Mouse (Mus musculus): ENCODE measurements at regions not wholly inside any gene's neighbourhood (a gene's known extent, or its start where the extent isn't known, plus 50 kb on each side); places are given as distances from the start of the nearest gene placed in this dataset.

DNA sequence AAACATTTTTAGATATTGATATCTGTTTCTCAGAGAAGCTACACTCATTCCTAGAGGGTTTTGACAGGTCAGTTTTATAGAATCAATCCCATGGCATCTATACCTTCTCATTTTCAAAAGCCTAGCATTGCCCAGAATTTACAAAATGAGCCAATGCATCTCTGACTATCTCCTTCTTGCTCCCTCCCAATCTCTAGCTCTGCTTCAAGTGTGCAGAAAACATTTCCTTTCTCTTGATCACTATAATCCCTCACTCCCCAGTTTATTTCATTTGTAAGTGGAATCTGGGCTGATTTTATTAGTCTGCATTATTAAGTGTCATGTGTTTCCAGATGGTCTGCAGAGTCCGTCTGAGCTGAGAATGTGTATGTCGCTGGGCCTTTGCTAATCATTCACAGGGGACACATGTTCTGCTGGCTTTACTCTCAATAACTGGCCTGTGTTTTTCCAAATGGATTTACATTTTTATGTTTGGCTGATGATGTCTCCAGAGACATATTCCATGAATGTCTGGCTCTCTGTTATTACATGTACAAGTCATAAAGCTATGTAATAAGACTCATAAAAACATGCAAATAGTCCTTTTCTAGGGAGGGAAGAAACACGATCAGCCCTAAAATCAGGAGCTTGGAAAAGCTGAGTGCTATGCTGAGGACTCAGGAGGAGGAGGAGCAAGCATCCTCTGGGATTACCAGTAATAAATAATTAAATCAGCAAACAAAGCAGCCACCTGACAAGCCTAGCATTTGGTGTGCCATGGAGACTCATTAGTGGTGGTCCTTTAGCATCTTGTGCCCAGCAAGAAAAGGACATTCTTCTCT is 366.0 kb upstream of the Apob start:
- no peaks in the 10 kb centered on the region for H3K9me3 ChIP-seq (replicated peaks; ENCODE audit: control insufficient read depth, low read length)
- no peaks in the 10 kb centered on the region for H3K27me3 ChIP-seq (ENCODE audit: control insufficient read depth, insufficient read depth, low read depth, low read length)
- H3K4me2 ChIP-seq (ENCODE audit: low read depth, low read length) = no peak overlapping the region
- H3K27ac ChIP-seq (ENCODE audit: low read length) = no peak overlapping the region
- no peaks in the 10 kb centered on the region for H3K36me3 ChIP-seq (ENCODE audit: control insufficient read depth, insufficient read depth)
- ATAC-seq (ENCODE audit: low read depth) = no peak
- H3K4me1 ChIP-seq (ENCODE audit: control insufficient read depth, low read depth, low read length) = no peaks in the 10 kb centered on the region
- H3K9ac ChIP-seq (ENCODE audit: low read depth, low read length) = no peak overlapping the region
- WGBS (ENCODE audit: insufficient replicate concordance) = 53% methylated on average over 3 of the region's 3 CpGs
- no peak overlapping the region for H3K4me3 ChIP-seq (ENCODE audit: low read depth, low read length)

DNA sequence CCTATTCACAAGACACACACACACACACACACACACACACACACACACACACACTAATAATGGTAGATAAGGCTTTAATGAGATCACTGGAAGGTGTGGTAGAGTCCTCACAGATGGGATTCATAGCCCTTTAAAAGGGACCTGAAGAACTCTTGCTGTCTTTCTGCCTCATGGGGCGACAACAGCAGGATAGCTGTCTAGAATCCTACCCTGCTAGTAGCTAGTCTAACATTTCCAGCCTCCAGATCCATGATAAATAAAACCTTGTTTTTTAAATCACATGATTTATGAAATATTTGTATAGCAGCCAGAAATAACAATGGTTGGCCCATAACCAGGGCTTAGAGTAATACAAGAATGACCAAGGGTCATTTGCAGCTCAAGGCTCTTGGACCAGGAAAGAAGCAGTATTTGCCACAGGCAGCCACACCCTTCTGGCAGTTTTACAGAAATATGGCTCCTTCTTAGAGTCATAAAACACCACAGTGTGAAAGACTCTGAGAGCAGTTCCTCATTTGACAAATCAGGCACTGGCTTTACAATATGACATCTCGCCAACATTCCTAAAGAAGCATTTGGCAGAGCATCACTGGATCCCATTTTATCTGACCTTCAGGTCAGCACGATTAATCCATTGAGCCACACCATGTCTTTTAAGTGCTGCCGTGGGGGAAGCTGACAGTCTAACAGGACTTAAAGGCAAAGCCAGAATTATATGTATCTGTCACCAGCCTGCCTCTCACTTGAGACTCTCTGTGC is 340.9 kb upstream of the Apob start:
- Histone ChIP-seq H3K27ac (ENCODE audit: low read length) (no peak overlapping the region), H3K9ac (ENCODE audit: low read depth, low read length) (no peak overlapping the region), H3K36me3 (ENCODE audit: control insufficient read depth, insufficient read depth) (no peaks in the 10 kb centered on the region), H3K4me1 (ENCODE audit: control insufficient read depth, low read depth, low read length) (no peaks in the 10 kb centered on the region), H3K27me3 (ENCODE audit: control insufficient read depth, insufficient read depth, low read depth, low read length) (no peaks in the 10 kb centered on the region), H3K4me2 (ENCODE audit: low read depth, low read length) (no peak overlapping the region), H3K4me3 (ENCODE audit: low read depth, low read length) (no peak overlapping the region), H3K9me3 (replicated peaks; ENCODE audit: control insufficient read depth, low read length) (no peaks in the 10 kb centered on the region)
- WGBS (ENCODE audit: insufficient replicate concordance) = 39% methylated on average over 4 of the region's 4 CpGs
- no peak for ATAC-seq (ENCODE audit: low read depth)

DNA sequence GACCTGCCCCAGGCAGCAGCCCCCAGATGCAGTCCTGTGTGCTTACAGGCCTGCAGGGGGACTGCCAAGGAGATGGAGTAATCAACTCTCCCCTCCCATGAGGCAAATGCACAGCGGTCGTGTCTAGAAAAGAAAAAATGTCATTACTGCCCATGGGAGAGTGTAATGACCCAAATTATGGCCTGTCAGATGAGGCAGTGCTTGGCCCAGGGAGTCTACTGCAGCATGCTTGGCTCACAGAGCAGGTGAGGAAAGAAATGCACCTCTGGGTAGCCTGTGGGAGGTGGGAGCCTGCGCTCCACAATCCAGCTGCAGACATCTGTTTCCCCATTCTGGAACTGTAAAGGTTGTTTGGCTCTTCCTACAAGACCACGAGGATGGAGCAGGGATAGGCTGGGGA is 339.8 kb upstream of the Apob start:
- H3K27me3 ChIP-seq (ENCODE audit: control insufficient read depth, insufficient read depth, low read depth, low read length) = no peaks in the 10 kb centered on the region
- no peak overlapping the region for H3K4me2 ChIP-seq (ENCODE audit: low read depth, low read length)
- ATAC-seq (ENCODE audit: low read depth) = no peak
- no peak overlapping the region for H3K9ac ChIP-seq (ENCODE audit: low read depth, low read length)
- no peaks in the 10 kb centered on the region for H3K4me1 ChIP-seq (ENCODE audit: control insufficient read depth, low read depth, low read length)
- WGBS (ENCODE audit: insufficient replicate concordance) = 57% methylated on average over 4 of the region's 4 CpGs
- no peak overlapping the region for H3K27ac ChIP-seq (ENCODE audit: low read length)
- no peaks in the 10 kb centered on the region for H3K9me3 ChIP-seq (replicated peaks; ENCODE audit: control insufficient read depth, low read length)
- H3K4me3 ChIP-seq (ENCODE audit: low read depth, low read length) = no peak overlapping the region
- H3K36me3 ChIP-seq (ENCODE audit: control insufficient read depth, insufficient read depth) = no peaks in the 10 kb centered on the region

DNA sequence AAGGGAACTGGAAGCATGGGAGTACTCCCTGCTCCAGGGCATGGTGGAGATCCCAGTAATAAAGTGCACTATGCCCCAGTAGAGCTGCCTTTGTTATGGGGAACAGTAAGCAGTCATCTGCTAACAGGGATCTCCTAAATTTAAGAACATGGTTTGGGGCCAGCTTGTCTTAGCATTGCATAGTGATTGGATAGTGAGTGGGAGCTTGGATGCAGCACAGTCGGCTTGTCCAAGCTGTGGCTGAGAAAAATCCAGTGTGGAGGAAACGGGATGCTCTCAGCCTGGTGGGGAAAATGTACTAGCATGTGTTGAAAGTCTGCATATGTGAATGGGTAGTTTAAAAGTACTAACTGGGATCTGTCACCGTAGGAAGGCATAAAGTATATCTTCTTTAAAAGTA is 326.6 kb upstream of the Apob start:
- Histone ChIP-seq H3K4me2 (ENCODE audit: low read depth, low read length) (no peak overlapping the region), H3K4me1 (ENCODE audit: control insufficient read depth, low read depth, low read length) (no peaks in the 10 kb centered on the region), H3K36me3 (ENCODE audit: control insufficient read depth, insufficient read depth) (no peaks in the 10 kb centered on the region), H3K4me3 (ENCODE audit: low read depth, low read length) (no peak overlapping the region), H3K9me3 (replicated peaks; ENCODE audit: control insufficient read depth, low read length) (no peaks in the 10 kb centered on the region), H3K27ac (ENCODE audit: low read length) (no peak overlapping the region), H3K27me3 (ENCODE audit: control insufficient read depth, insufficient read depth, low read depth, low read length) (no peaks in the 10 kb centered on the region), H3K9ac (ENCODE audit: low read depth, low read length) (no peak overlapping the region)
- 66% methylated on average over 3 of the region's 3 CpGs for WGBS (ENCODE audit: insufficient replicate concordance)
- no peak for ATAC-seq (ENCODE audit: low read depth)

DNA sequence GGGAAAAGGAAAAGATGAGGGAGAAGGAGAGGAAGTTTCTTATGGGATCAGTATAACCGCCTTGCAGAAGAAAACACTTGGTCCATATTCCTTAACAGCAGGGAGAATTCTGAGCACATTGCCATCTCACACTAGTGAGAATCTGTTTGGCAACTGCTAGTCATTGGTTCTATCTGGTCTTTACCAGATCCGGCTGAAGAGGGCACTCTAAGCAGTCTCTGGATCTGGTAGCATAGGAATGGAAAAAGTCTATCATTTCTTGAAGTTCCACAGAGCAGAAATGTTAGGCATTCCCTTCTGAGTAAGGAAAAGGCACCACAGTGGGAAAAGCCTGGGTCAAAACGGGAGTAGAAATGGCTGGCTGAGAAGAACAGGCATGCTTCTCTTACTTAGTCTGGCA is 315.4 kb upstream of the Apob start:
- no peak overlapping the region for H3K27ac ChIP-seq (ENCODE audit: low read length)
- H3K9me3 ChIP-seq (replicated peaks; ENCODE audit: control insufficient read depth, low read length) = no peaks in the 10 kb centered on the region
- no peaks in the 10 kb centered on the region for H3K36me3 ChIP-seq (ENCODE audit: control insufficient read depth, insufficient read depth)
- H3K27me3 ChIP-seq (ENCODE audit: control insufficient read depth, insufficient read depth, low read depth, low read length) = no peaks in the 10 kb centered on the region
- no peak overlapping the region for H3K9ac ChIP-seq (ENCODE audit: low read depth, low read length)
- H3K4me2 ChIP-seq (ENCODE audit: low read depth, low read length) = no peak overlapping the region
- ATAC-seq (ENCODE audit: low read depth) = no peak
- H3K4me1 ChIP-seq (ENCODE audit: control insufficient read depth, low read depth, low read length) = no peaks in the 10 kb centered on the region
- H3K4me3 ChIP-seq (ENCODE audit: low read depth, low read length) = no peak overlapping the region
- WGBS (ENCODE audit: insufficient replicate concordance) = 41% methylated on average over 3 of the region's 3 CpGs

DNA sequence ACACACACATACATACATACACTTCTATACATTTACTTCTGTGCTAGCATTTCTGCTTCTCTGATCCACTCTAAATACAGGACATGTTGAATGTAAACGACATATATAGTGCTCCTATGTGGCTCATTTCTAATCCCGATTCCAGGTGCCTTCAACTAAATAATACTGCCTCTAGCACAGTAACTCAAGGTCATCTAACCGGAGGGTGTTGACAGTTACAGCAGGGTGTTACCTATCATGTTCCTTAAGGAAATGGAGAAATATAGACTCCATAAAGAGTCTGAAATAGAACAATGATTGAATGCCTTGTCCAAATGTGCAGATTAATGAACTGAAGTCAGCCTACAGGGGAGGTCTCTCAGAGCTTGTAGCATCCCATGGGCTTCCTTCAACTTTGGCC is 307.3 kb upstream of the Apob start:
- WGBS (ENCODE audit: insufficient replicate concordance) = 61% methylated on average over 3 of the region's 3 CpGs
- no peaks in the 10 kb centered on the region for H3K27me3 ChIP-seq (ENCODE audit: control insufficient read depth, insufficient read depth, low read depth, low read length)
- H3K4me2 ChIP-seq (ENCODE audit: low read depth, low read length) = no peak overlapping the region
- no peak for ATAC-seq (ENCODE audit: low read depth)
- no peak overlapping the region for H3K9ac ChIP-seq (ENCODE audit: low read depth, low read length)
- no peaks in the 10 kb centered on the region for H3K9me3 ChIP-seq (replicated peaks; ENCODE audit: control insufficient read depth, low read length)
- no peaks in the 10 kb centered on the region for H3K36me3 ChIP-seq (ENCODE audit: control insufficient read depth, insufficient read depth)
- no peak overlapping the region for H3K4me3 ChIP-seq (ENCODE audit: low read depth, low read length)
- no peak overlapping the region for H3K27ac ChIP-seq (ENCODE audit: low read length)
- no peaks in the 10 kb centered on the region for H3K4me1 ChIP-seq (ENCODE audit: control insufficient read depth, low read depth, low read length)

DNA sequence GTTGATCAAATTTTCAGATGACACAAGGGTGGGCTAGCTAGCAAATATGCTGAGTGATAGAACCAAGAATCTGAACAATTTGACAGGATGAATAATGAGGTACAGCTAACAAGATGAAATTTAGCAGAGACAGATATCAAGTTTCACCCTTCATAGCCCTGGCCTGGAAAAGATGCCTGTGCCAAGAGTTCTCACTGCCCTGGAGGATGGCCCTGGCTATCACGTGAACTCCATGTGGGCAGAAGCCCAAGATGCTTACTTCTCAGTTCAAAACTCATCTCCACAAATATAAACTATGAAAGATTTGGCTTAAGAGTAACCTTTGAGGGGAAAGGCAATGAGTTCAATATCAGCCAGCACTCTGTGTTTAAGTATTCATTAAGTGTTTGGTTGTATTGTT is 306.9 kb upstream of the Apob start:
- H3K9me3 ChIP-seq (replicated peaks; ENCODE audit: control insufficient read depth, low read length) = no peaks in the 10 kb centered on the region
- 37% methylated on average over 1 of the region's 1 CpGs for WGBS (ENCODE audit: insufficient replicate concordance)
- no peaks in the 10 kb centered on the region for H3K36me3 ChIP-seq (ENCODE audit: control insufficient read depth, insufficient read depth)
- H3K4me2 ChIP-seq (ENCODE audit: low read depth, low read length) = no peak overlapping the region
- no peaks in the 10 kb centered on the region for H3K27me3 ChIP-seq (ENCODE audit: control insufficient read depth, insufficient read depth, low read depth, low read length)
- no peak for ATAC-seq (ENCODE audit: low read depth)
- H3K4me1 ChIP-seq (ENCODE audit: control insufficient read depth, low read depth, low read length) = no peaks in the 10 kb centered on the region
- no peak overlapping the region for H3K4me3 ChIP-seq (ENCODE audit: low read depth, low read length)
- H3K9ac ChIP-seq (ENCODE audit: low read depth, low read length) = no peak overlapping the region
- no peak overlapping the region for H3K27ac ChIP-seq (ENCODE audit: low read length)

DNA sequence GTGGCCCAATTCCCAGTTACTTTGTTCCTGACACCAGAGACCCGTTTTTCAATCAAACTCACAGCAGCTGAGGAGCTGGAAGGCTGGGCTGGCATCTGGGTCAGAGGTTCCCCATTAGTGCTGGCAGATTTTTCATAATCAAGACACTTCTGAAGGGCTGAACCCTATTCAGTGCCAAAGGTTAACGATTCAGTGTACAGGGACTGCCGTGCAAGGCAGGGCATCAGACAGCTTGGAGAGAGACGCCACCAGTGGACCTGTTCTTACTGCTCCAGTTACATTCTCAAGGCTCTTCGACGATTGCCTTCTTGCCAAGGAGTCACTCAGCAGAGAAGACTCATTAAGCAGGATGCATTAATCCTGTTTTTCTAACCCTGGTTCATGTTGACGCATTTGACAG is 285.5 kb upstream of the Apob start:
- Histone ChIP-seq H3K9me3 (replicated peaks; ENCODE audit: control insufficient read depth, low read length) (no peaks in the 10 kb centered on the region), H3K9ac (ENCODE audit: low read depth, low read length) (no peak overlapping the region), H3K36me3 (ENCODE audit: control insufficient read depth, insufficient read depth) (no peaks in the 10 kb centered on the region), H3K27me3 (ENCODE audit: control insufficient read depth, insufficient read depth, low read depth, low read length) (no peaks in the 10 kb centered on the region), H3K4me3 (ENCODE audit: low read depth, low read length) (no peak overlapping the region), H3K4me2 (ENCODE audit: low read depth, low read length) (no peak overlapping the region), H3K4me1 (ENCODE audit: control insufficient read depth, low read depth, low read length) (no peaks in the 10 kb centered on the region), H3K27ac (ENCODE audit: low read length) (no peak overlapping the region)
- WGBS (ENCODE audit: insufficient replicate concordance) = 61% methylated on average over 7 of the region's 7 CpGs
- ATAC-seq (ENCODE audit: low read depth) = no peak

DNA sequence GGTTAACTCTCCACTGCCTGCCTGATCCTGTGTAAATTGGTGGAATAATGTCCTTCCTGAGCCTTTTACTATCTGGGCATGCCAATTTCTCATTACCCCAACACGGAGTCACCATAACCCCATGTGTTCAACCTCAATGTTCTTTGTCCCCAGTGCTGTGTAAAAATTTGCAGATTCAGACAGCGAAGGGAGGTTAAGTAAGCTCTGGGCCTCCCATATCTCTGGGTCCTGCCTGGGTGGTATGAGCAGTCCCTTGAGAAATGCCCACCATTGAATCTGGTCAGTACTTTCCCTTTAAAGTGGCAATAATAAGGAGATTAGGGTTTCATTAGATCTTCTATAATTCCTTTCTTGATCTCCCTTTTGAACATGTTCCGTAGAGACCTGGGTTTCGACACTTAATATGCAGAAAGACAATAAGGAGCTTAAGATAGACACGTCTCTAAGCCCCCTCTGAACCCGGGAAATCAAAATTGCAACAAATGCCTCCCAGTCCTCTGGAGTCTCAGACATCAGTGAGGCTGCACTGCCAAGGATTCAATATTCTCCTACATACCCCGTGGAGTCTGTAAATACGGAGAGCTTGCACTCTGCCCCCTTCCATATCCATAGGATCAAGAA is 279.0 kb upstream of the Apob start:
- 57% methylated on average over 8 of the region's 8 CpGs for WGBS (ENCODE audit: insufficient replicate concordance)
- H3K9me3 ChIP-seq (replicated peaks; ENCODE audit: control insufficient read depth, low read length) = no peaks in the 10 kb centered on the region
- no peaks in the 10 kb centered on the region for H3K4me1 ChIP-seq (ENCODE audit: control insufficient read depth, low read depth, low read length)
- no peak overlapping the region for H3K27ac ChIP-seq (ENCODE audit: low read length)
- H3K4me2 ChIP-seq (ENCODE audit: low read depth, low read length) = no peak overlapping the region
- ATAC-seq (ENCODE audit: low read depth) = no peak
- no peak overlapping the region for H3K4me3 ChIP-seq (ENCODE audit: low read depth, low read length)
- H3K36me3 ChIP-seq (ENCODE audit: control insufficient read depth, insufficient read depth) = no peaks in the 10 kb centered on the region
- H3K27me3 ChIP-seq (ENCODE audit: control insufficient read depth, insufficient read depth, low read depth, low read length) = no peaks in the 10 kb centered on the region
- no peak overlapping the region for H3K9ac ChIP-seq (ENCODE audit: low read depth, low read length)
